Comparison of ENCODE assay signal across 14 mouse cellular contexts in genomic region chr3:122322226-122322625, GRCm38 (mm10). TPM values are rescaled to one million over a fixed set of nuclear protein-coding genes. Genes with fewer than 3 reads are reported as not detected.
DNase-seq lines count a peak whose midpoint lies in the region; ATAC-seq lines count a peak whose summit lies in the region.
"Had no signal": no experiment of that assay in that cellular context is flagged by ENCODE, and none has a peak within 500 bp of the region (broad histone marks: within the 10 kb centered on the region; RNA-seq: fewer than 3 reads in every experiment).

No protein-coding gene starts in this region.

- peak overlapping the region; percentile 44; the same call in 1 of the 2 replicates for H3K27ac ChIP-seq in kidney, embryonic 16.5 days (ENCODE audit: low read length)
- no peak overlapping the region for H3K27ac ChIP-seq in limb, embryonic 13.5 days
- H3K27ac ChIP-seq: neural tube, embryonic 13.5 days had no signal

- H3K27me3 ChIP-seq in kidney, embryonic 16.5 days (ENCODE audit: insufficient read depth, low read length) = no peaks in the 10 kb centered on the region
- H3K27me3 ChIP-seq in limb, embryonic 13.5 days = no peaks in the 10 kb centered on the region
- H3K27me3 ChIP-seq: neural tube, embryonic 13.5 days; Patski had no signal

- no peak overlapping the region for H3K4me3 ChIP-seq in kidney, embryonic 16.5 days (ENCODE audit: low read length)
- no peak overlapping the region for H3K4me3 ChIP-seq in limb, embryonic 13.5 days
- H3K4me3 ChIP-seq: neural tube, embryonic 13.5 days had no signal

- H3K36me3 ChIP-seq in kidney, embryonic 16.5 days (ENCODE audit: insufficient read depth, low read length) = no peaks in the 10 kb centered on the region
- no peaks in the 10 kb centered on the region for H3K36me3 ChIP-seq in limb, embryonic 13.5 days
- H3K36me3 ChIP-seq: neural tube, embryonic 13.5 days had no signal

- intact Hi-C loops in gastrocnemius, postnatal 14 days (cut with DNase I; ENCODE audit: low total_unique reads) = no loop called here

- WGBS in kidney, embryonic 16.5 days = 8% methylated on average over 9 of the region's 9 CpGs
- WGBS in limb, embryonic 13.5 days = 27% methylated on average over 9 of the region's 9 CpGs

- H3K9ac ChIP-seq in kidney, embryonic 16.5 days (replicated peaks; ENCODE audit: low read length) = no peak overlapping the region
- H3K9ac ChIP-seq in limb, embryonic 13.5 days = no peak overlapping the region
- H3K9ac ChIP-seq: neural tube, embryonic 13.5 days had no signal

- H3K4me2 ChIP-seq in kidney, embryonic 16.5 days (replicated peaks; ENCODE audit: low read depth, low read length) = 0 out of 2 replicates have a peak overlapping the region, but pooled peaks have one; percentile 5
- H3K4me2 ChIP-seq in limb, embryonic 13.5 days (replicated peaks) = peak overlapping the region; percentile 5
- H3K4me2 ChIP-seq: neural tube, embryonic 13.5 days had no signal

- H3K4me1 ChIP-seq in kidney, embryonic 16.5 days (ENCODE audit: insufficient read depth, low read length) = peaks cover 10% of the 10 kb centered on the region
- H3K4me1 ChIP-seq in limb, embryonic 13.5 days = peaks cover 14% of the 10 kb centered on the region

- no peak for ATAC-seq in kidney, embryonic 16.5 days (ENCODE audit: low FRiP score, low TSS enrichment)
- peak; percentile 45; the same call in 1 of the 2 replicates for ATAC-seq in common myeloid progenitor, adult 5-6 weeks (replicated peaks; ENCODE audit: low read depth, poor library complexity, severe bottlenecking)
- ATAC-seq in limb, embryonic 13.5 days (ENCODE audit: low FRiP score, low read depth) = peak; percentile 26
- ATAC-seq: hindbrain, embryonic 16.5 days; Patski had no signal

- no peaks in the 10 kb centered on the region for H3K9me3 ChIP-seq in kidney, embryonic 16.5 days (ENCODE audit: low read length)
- no peaks in the 10 kb centered on the region for H3K9me3 ChIP-seq in limb, embryonic 13.5 days
- H3K9me3 ChIP-seq: neural tube, embryonic 13.5 days had no signal

- DNase-seq in kidney, postnatal 4 days = no peak
- DNase-seq in 3T3-L1 (ENCODE audit: low read depth, low spot score) = peak; percentile 77
- no peak for DNase-seq in gastrocnemius, postnatal 14 days
- DNase-seq in right cerebral cortex, adult 18-20 months = no peak
- DNase-seq: cerebellum, adult 11-12 months; lung, postnatal 10 days; midbrain, embryonic 14.5 days; thymus, adult 18-20 months had no signal

RNA-seq across cellular contexts. Expression of gene Bcar3, which starts 28.3 kb away (rescaled TPM):
- 15.9 and 16.1 TPM in 2 replicates for polyA plus RNA-seq in kidney, embryonic 16.5 days (2015; fragmentation: Nextera tagmentation; extraction: Ambion mirVana)
- 0.97 and 1.0 TPM in 2 replicates for total RNA-seq in common myeloid progenitor, adult 5-6 weeks (2017)
- 7.3 and 8.1 TPM in 2 replicates for polyA plus RNA-seq in limb, embryonic 13.5 days (2015; fragmentation: Nextera tagmentation; extraction: Ambion mirVana)
- 1 to 10 TPM; 8.3 to 9.5 TPM for total RNA-seq in gastrocnemius, postnatal 14 days (2021)

RNA-seq across cellular contexts. Expression of gene Dnttip2, which starts 48.0 kb away (rescaled TPM):
- polyA plus RNA-seq in kidney, embryonic 16.5 days (2015; fragmentation: Nextera tagmentation; extraction: Ambion mirVana) = 68.1 and 70.4 TPM in 2 replicates
- 169 and 179 TPM in 2 replicates for total RNA-seq in common myeloid progenitor, adult 5-6 weeks (2017)
- polyA plus RNA-seq in limb, embryonic 13.5 days (2015; fragmentation: Nextera tagmentation; extraction: Ambion mirVana) = 78.3 and 80.3 TPM in 2 replicates
- 10 to 100 TPM; 18.4 to 19.7 TPM for total RNA-seq in gastrocnemius, postnatal 14 days (2021)
